Mouse (Mus musculus): ENCODE measurements around the gene Ghdc. TPM values are rescaled to one million over a fixed set of nuclear protein-coding genes. Genes with fewer than 3 reads are reported as not detected.

Gene Ghdc
- 5.1 TPM for polyA plus RNA-seq (2015; fragmentation: Illumina TruSeq; extraction: RNeasy Lipid Tissue Mini Kit (QIAGEN cat#74804); ENCODE audit: insufficient read depth, low replicate concordance)

DNA sequence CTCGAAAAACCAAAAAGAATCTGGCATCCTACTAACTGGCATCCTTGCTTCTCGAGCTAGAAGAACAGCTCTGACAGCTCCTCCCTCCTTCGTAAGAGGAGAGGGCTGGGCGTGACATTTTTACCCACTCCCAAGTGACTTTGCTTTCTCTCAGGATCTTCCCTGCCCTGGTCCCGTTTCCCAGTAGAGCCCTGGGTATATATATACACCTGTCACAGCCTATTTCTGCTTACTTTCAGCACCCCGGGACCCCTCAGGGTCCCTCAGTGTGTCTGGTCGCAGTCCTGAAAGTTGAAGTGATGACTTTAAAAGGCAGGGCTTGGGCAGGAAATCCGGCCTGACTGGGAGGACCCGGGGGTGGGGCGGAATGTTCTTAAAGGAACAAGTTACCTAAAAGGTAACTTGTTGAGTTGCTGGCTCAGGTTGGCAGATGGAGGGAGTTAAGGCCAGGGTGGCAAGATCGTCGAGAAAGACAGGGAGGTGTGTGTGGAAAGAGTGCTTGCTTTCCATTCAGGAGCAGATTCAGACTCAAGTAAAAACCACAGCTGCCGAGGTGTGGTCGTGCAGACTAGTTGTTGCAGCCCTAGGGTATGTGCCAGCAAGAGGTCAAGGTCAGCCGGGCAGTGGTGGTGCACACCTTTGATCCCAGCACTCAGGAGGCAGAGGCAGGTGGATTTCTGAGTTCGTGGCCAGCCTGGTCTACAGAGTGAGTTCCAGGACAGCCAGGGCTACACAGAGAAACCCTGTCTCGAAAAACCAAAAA, at the start of gene Ghdc:
Ghdc (minus strand) TSS at position 312 of the 763 bp plus-strand sequence.

DNA sequence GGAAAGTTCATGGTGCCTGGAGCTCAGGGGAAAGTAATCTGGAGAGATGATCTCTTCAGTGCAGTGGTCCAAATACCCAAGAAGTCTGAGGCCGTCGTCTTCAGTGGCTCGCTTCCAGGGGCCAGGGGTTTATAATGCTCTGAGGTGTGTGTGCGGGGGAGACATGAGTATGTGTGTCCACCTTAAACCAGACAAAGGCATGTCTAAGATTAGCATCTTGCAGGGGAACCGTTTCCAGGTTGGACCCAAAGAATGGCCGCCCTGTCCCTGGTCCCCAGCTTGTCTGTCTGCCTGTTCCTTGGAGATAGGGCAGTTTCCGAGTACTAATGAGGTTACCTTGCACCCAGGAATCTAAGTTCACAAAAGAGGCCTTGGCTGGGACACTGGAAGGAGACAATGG, 7.9 kb downstream of the Ghdc start, which contains the start of gene Hcrt:
Hcrt (minus strand) TSS at position 101 of the 400 bp plus-strand sequence.

GRCm38 (mm10) chr11:100759611-100760233, 11.0 kb downstream of the Ghdc start, which contains the start of gene Kcnh4:
Kcnh4 (minus strand) TSS chr11:100759942.

GRCm38 (mm10) chr11:100738066-100738604, 32.6 kb downstream of the Ghdc start, which contains the start of gene Rab5c:
Rab5c (minus strand) TSS chr11:100738215.

Other genes with a start within 250 kb of the Ghdc start
- 92.7 TPM for gene Acly, start 243.0 kb downstream of the Ghdc start, polyA plus RNA-seq (2015; fragmentation: Illumina TruSeq; extraction: RNeasy Lipid Tissue Mini Kit (QIAGEN cat#74804); ENCODE audit: insufficient read depth, low replicate concordance)
- gene Ttc25, start 225.3 kb downstream of the Ghdc start, polyA plus RNA-seq (2015; fragmentation: Illumina TruSeq; extraction: RNeasy Lipid Tissue Mini Kit (QIAGEN cat#74804); ENCODE audit: insufficient read depth, low replicate concordance), result 0.15 TPM
- 99.4 TPM for gene Cnp, start 196.1 kb downstream of the Ghdc start, polyA plus RNA-seq (2015; fragmentation: Illumina TruSeq; extraction: RNeasy Lipid Tissue Mini Kit (QIAGEN cat#74804); ENCODE audit: insufficient read depth, low replicate concordance)
- 17.5 TPM for gene Nkiras2, start 151.7 kb downstream of the Ghdc start, polyA plus RNA-seq (2015; fragmentation: Illumina TruSeq; extraction: RNeasy Lipid Tissue Mini Kit (QIAGEN cat#74804); ENCODE audit: insufficient read depth, low replicate concordance)
- 892 TPM for gene Dnajc7, start 150.8 kb downstream of the Ghdc start, polyA plus RNA-seq (2015; fragmentation: Illumina TruSeq; extraction: RNeasy Lipid Tissue Mini Kit (QIAGEN cat#74804); ENCODE audit: insufficient read depth, low replicate concordance)
- 0.11 TPM for gene Zfp385c, start 78.5 kb downstream of the Ghdc start, polyA plus RNA-seq (2015; fragmentation: Illumina TruSeq; extraction: RNeasy Lipid Tissue Mini Kit (QIAGEN cat#74804); ENCODE audit: insufficient read depth, low replicate concordance)
- 25.0 TPM for gene Dhx58, start 66.7 kb downstream of the Ghdc start, polyA plus RNA-seq (2015; fragmentation: Illumina TruSeq; extraction: RNeasy Lipid Tissue Mini Kit (QIAGEN cat#74804); ENCODE audit: insufficient read depth, low replicate concordance)
- 20.4 TPM for gene Kat2a, start 58.5 kb downstream of the Ghdc start, polyA plus RNA-seq (2015; fragmentation: Illumina TruSeq; extraction: RNeasy Lipid Tissue Mini Kit (QIAGEN cat#74804); ENCODE audit: insufficient read depth, low replicate concordance)
- not detected for gene Hspb9, start 57.1 kb downstream of the Ghdc start, polyA plus RNA-seq (2015; fragmentation: Illumina TruSeq; extraction: RNeasy Lipid Tissue Mini Kit (QIAGEN cat#74804); ENCODE audit: insufficient read depth, low replicate concordance)
- gene Rab5c, start 32.7 kb downstream of the Ghdc start, polyA plus RNA-seq (2015; fragmentation: Illumina TruSeq; extraction: RNeasy Lipid Tissue Mini Kit (QIAGEN cat#74804); ENCODE audit: insufficient read depth, low replicate concordance), result 93.5 TPM
- 0.17 TPM for gene Kcnh4, start 11.0 kb downstream of the Ghdc start, polyA plus RNA-seq (2015; fragmentation: Illumina TruSeq; extraction: RNeasy Lipid Tissue Mini Kit (QIAGEN cat#74804); ENCODE audit: insufficient read depth, low replicate concordance)
- not detected for gene Hcrt, start 8.0 kb downstream of the Ghdc start, polyA plus RNA-seq (2015; fragmentation: Illumina TruSeq; extraction: RNeasy Lipid Tissue Mini Kit (QIAGEN cat#74804); ENCODE audit: insufficient read depth, low replicate concordance)
- 26.7 TPM for gene Stat5b, start 79.8 kb upstream of the Ghdc start, polyA plus RNA-seq (2015; fragmentation: Illumina TruSeq; extraction: RNeasy Lipid Tissue Mini Kit (QIAGEN cat#74804); ENCODE audit: insufficient read depth, low replicate concordance)
- 14.3 TPM for gene Stat5a, start 88.4 kb upstream of the Ghdc start, polyA plus RNA-seq (2015; fragmentation: Illumina TruSeq; extraction: RNeasy Lipid Tissue Mini Kit (QIAGEN cat#74804); ENCODE audit: insufficient read depth, low replicate concordance)
- 99.4 TPM for gene Stat3, start 168.6 kb upstream of the Ghdc start, polyA plus RNA-seq (2015; fragmentation: Illumina TruSeq; extraction: RNeasy Lipid Tissue Mini Kit (QIAGEN cat#74804); ENCODE audit: insufficient read depth, low replicate concordance)
- 27.5 TPM for gene Cavin1, start 199.9 kb upstream of the Ghdc start, polyA plus RNA-seq (2015; fragmentation: Illumina TruSeq; extraction: RNeasy Lipid Tissue Mini Kit (QIAGEN cat#74804); ENCODE audit: insufficient read depth, low replicate concordance)
- 47.4 TPM for gene Atp6v0a1, start 238.5 kb upstream of the Ghdc start, polyA plus RNA-seq (2015; fragmentation: Illumina TruSeq; extraction: RNeasy Lipid Tissue Mini Kit (QIAGEN cat#74804); ENCODE audit: insufficient read depth, low replicate concordance)